Mouse (Mus musculus) neural tube, embryonic 15.5 days (tissue): ENCODE measurements around the gene 2610008E11Rik. TPM values are rescaled to one million over a fixed set of nuclear protein-coding genes. Genes with fewer than 3 reads are reported as not detected.
A peak's percentile ranks its signal among the peaks of the same experiment; 100 is the strongest.

ENCODE experiments used
- ATAC-seq: fragments of 200-750 bp; cut with Nextera tagmentation; 2 replicates; pipeline ENCODE4 v1.8.0; 2017; ENCODE audit warnings: mild to moderate bottlenecking, moderate TSS enrichment, moderate library complexity; ENCODE audit not compliant: low FRiP score
- H3K27ac ChIP-seq: fragments of 300-500 bp; sonication (generic); replicated peaks from 2 replicates; pipeline ENCODE4 v1.5.1; 2015; ENCODE audit warnings: mild to moderate bottlenecking, inconsistent platforms
- H3K27me3 ChIP-seq: fragments of 300-500 bp; sonication (generic); replicated peaks from 2 replicates; pipeline ENCODE4 v1.6.1; 2015; ENCODE audit warnings: inconsistent platforms
- H3K36me3 ChIP-seq: fragments of 300-500 bp; sonication (generic); 2 replicates; pipeline ENCODE4 v1.6.1; 2015; ENCODE audit warnings: inconsistent platforms
- H3K4me1 ChIP-seq: fragments of 300-500 bp; sonication (generic); 2 replicates; pipeline ENCODE4 v1.6.1; 2015; ENCODE audit warnings: inconsistent platforms
- H3K4me2 ChIP-seq: fragments of 300-500 bp; sonication (generic); 2 replicates; pipeline ENCODE4 v1.6.1; 2015; ENCODE audit warnings: inconsistent platforms, mild to moderate bottlenecking, moderate library complexity
- H3K4me3 ChIP-seq: fragments of 300-500 bp; sonication (generic); replicated peaks from 2 replicates; pipeline ENCODE4 v1.5.1; 2015; ENCODE audit warnings: mild to moderate bottlenecking, inconsistent platforms
- H3K9ac ChIP-seq: fragments of 300-500 bp; sonication (generic); replicated peaks from 2 replicates; pipeline ENCODE4 v1.6.1; 2015; ENCODE audit warnings: mild to moderate bottlenecking, inconsistent platforms
- H3K9me3 ChIP-seq: fragments of 300-500 bp; sonication (generic); replicated peaks from 2 replicates; pipeline ENCODE4 v1.6.1; 2016; ENCODE audit warnings: inconsistent platforms
- WGBS: fragments of 180-500 bp; shearing (Covaris S2); methylation state at CpG from one replicate; pipeline ENCODE4 v1.1.7; 2015; ENCODE audit warnings: mixed read lengths; 5-methylcytosine and 5-hydroxymethylcytosine counted together
- polyA plus RNA-seq: library from polyadenylated mRNA; unstranded; fragments of >200 nt; fragmentation: Nextera tagmentation; extraction: Ambion mirVana; gene quantifications from 2 replicates; pipeline ENCODE4 v1.2.1, GENCODE M21; 2015

The 2610008E11Rik gene
- polyA plus RNA-seq, result 40.9 and 44.4 TPM in 2 replicates

DNA sequence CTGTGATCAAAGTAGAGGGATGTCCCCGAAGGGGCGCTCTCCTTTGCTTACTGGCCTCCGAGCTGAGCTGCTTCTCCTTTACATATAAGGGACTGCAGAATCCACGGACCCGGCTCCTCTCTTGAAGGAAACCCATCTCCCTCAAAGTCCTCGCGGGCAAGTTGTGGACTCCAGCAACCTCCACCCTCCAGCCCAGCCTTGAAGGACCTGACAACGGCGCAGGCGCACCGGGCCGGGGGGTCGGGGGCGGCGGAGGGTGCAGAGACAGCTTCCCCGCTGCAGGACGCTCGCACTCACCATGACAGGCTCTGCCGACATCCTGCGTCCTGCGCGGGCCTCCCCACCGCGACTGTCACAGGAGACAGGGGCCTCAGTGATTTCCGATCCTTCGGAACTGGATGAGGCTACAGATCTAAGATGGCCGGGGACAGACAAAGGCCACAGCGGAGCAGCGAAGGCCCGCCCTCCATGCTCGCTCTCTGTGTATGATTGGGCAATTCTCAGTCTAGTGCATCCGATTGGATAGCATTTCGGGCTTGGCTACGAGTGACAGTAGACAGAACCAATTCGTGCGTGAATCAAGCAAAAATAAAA is at the start of gene 2610008E11Rik:
Gene 2610008E11Rik (minus strand): TSS at position 440 of the 594 bp plus-strand sequence.
- H3K4me1 ChIP-seq, result peaks cover 27% of the 10 kb centered on the region
- H3K4me2 ChIP-seq, result peak within 1 kb of the TSS; percentile 72
- peak; percentile 100 for ATAC-seq
- H3K9ac ChIP-seq, result peak within 1 kb of the TSS; percentile 81
- WGBS, result under 1% methylated on average over 36 of the region's 36 CpGs
- H3K27me3 ChIP-seq, result no peaks in the 10 kb centered on the region
- H3K4me3 ChIP-seq, result peak within 1 kb of the TSS; percentile 66
- H3K27ac ChIP-seq, result peak within 1 kb of the TSS; percentile 97
- no peaks in the 10 kb centered on the region for H3K9me3 ChIP-seq
- peaks cover 6% of the 10 kb centered on the region for H3K36me3 ChIP-seq

DNA sequence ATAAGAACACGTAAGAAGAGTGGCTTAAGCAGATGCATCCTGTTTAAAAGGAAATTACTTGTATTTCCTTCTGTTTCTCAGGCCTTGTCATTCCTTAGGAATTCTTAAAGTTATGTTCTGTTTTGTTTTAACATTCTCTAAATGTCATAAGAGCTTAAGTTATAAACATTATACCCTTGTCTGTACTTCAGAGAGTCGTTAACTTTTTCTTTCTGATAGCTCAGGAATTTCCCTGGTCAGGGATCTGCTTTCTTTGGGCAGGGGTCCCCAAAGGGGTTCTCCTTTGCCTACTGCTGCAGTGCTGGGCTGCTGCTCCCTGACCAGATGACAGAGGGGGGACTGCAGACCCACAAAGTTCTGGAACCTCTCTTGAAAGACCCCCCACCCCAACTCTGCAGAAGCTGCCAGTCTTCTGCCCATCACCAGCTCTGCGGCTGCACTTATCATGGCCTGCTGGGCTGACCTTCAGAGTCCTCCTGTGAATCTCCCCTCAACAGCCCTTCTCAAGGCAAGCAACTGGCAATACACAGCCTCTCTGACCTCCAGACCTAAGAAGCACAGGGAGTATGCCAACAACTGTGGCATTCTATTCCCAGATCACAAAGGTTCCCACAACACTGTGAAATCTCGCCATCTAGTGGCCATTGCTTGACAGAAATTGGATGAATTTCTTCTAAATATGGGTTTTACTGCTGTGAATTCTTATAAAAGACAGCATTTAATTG is 18.9 kb upstream of the 2610008E11Rik start:
- Histone ChIP-seq H3K36me3 (no peaks in the 10 kb centered on the region), H3K4me1 (no peaks in the 10 kb centered on the region), H3K4me2 (no peak overlapping the region), H3K9ac (no peak overlapping the region), H3K9me3 (no peaks in the 10 kb centered on the region), H3K4me3 (no peak overlapping the region), H3K27ac (no peak overlapping the region), H3K27me3 (no peaks in the 10 kb centered on the region)
- WGBS, result 53% methylated on average over 4 of the region's 4 CpGs
- peak; percentile 63; the same call in 1 of the 2 replicates for ATAC-seq

DNA sequence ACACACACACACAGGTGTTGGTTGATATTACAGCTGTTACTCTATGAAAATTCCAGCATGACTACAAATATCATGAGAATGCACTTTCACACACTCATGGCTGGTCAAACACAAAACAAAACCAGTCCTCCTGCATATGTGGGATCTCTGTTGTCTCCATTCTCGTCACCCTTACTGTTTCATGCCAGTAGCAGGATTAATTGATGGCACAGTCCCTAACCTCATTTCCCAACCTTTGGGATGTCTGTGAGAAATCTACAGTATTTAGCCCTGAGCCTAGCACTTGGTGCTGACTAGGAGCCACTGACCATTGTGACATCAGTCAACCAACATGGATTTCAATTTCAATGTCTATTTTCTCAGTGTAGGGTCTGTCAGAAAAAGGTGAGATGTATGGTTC is 17.7 kb upstream of the 2610008E11Rik start:
- no peak overlapping the region for H3K4me3 ChIP-seq
- no peaks in the 10 kb centered on the region for H3K4me1 ChIP-seq
- H3K9me3 ChIP-seq, result no peaks in the 10 kb centered on the region
- no peak for ATAC-seq
- H3K36me3 ChIP-seq, result no peaks in the 10 kb centered on the region
- H3K27me3 ChIP-seq, result no peaks in the 10 kb centered on the region
- 70% methylated on average over 1 of the region's 1 CpGs for WGBS
- H3K27ac ChIP-seq, result no peak overlapping the region
- no peak overlapping the region for H3K9ac ChIP-seq
- no peak overlapping the region for H3K4me2 ChIP-seq

DNA sequence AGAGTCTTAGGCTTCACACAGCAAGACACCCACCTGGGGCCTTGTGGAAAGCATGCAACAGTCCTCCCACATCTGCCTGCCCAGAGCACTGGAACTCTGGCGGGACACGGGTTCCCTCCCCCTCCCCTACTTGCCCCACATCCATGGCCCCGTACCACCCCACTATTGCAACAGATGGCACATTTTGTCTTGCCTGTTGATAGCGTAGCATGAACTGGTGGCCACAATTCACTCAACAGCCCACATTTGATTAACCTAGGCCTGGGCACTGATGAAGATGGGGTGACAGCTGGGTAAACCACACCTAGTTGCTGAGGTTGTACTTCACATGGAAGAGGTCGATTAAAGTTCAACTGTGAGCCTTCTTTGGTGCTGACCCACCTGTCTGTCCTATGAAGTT is 13.1 kb upstream of the 2610008E11Rik start:
- no peak overlapping the region for H3K4me3 ChIP-seq
- ATAC-seq, result no peak

DNA sequence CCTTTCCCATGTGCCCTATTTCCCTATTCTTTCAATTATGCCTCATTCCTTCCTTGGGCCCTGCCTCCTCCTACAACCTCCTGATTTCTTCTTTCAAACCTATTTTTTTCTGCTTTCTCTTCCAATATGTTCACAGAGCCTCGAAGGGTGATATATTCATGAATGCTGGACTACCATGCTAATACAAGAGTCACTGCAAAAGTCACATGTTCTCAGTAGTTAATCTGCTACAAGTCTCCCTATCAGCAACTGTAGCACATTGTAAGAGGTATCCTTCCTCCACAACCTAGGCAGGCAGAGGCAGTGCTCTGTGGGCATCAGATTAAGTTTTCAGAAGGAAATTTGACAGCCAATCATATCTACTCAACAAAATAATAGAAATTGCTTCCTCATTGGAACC is 11.8 kb upstream of the 2610008E11Rik start:
- Histone ChIP-seq H3K9ac (no peak overlapping the region), H3K27me3 (no peaks in the 10 kb centered on the region), H3K36me3 (no peaks in the 10 kb centered on the region), H3K4me3 (no peak overlapping the region), H3K4me2 (no peak overlapping the region), H3K4me1 (no peaks in the 10 kb centered on the region), H3K9me3 (no peaks in the 10 kb centered on the region), H3K27ac (no peak overlapping the region)
- no peak for ATAC-seq
- 79% methylated on average over 1 of the region's 1 CpGs for WGBS

More for the DNA sequence above, 13.1 kb upstream of the 2610008E11Rik start:
- H3K4me2 ChIP-seq, result no peak overlapping the region
- no peak overlapping the region for H3K27ac ChIP-seq
- no peaks in the 10 kb centered on the region for H3K27me3 ChIP-seq
- H3K9me3 ChIP-seq, result no peaks in the 10 kb centered on the region
- 95% methylated on average over 5 of the region's 5 CpGs for WGBS
- H3K4me1 ChIP-seq, result no peaks in the 10 kb centered on the region
- H3K9ac ChIP-seq, result no peak overlapping the region
- H3K36me3 ChIP-seq, result no peaks in the 10 kb centered on the region

DNA sequence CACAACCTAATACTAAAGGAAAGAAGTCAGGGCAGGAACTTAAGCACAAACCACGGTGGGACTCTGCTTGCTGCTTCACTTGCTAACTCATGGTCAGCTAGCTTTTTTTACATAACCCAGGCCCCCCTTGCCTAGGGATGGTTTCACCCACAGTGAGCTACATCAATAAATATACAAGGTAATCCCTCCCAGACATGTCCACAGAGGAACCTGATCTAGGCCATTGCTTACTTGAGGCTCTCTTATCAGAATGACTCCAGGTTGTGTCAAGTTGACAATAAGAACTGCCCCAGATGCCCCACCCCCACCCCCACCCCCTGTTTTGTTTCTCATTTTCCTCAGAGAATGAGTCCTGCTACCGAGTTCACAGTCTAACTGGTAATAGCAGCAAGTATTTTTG is 10.1 kb upstream of the 2610008E11Rik start:
- no peak overlapping the region for H3K9ac ChIP-seq
- WGBS, result 76% methylated on average over 2 of the region's 2 CpGs
- ATAC-seq, result no peak

DNA sequence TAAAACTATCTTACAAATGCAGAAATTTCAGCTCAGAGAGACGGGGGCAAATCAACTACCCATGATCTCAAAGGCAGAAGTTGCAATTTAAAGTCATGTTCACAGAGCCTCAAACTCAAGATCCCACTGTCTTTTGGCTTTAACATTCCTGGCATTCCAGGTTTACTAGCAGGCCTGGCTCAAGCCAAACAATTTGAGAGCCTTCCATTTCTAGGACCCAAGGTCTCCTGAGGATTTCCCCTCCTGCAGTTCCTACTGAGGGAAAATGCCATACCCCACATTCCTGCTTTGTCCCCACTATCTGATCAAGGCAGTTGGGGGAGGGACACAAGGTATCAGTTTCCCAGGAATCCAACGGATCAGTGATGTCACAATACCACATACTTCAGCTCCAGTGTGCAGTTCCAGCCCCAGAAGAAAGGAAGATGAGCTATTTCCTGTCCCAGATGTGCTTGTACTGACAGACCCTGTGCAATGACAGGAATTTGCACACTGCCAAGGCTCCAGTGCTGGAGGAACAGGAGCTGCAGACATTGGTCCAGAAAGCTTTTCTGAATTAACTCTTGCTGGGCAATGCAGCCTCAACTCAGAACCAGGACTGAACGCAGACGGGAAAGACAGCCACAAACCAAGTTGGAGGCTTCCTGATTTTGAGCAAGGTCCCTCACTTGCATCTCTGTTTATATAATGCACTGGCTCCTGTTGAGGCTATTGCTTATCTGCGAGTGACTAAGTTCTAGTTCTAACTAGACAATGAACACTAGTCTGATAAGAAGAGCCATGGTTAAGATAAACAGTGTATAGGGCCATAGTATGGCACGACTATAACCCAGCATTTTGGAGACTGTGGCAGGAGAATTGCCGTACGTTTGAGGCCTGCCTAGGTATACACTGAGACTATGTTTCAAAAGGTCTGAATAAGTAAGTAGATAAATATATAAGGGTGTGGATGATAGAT is 9.2 kb upstream of the 2610008E11Rik start:
- H3K36me3 ChIP-seq, result no peaks in the 10 kb centered on the region
- H3K27ac ChIP-seq, result no peak overlapping the region
- no peak for ATAC-seq
- H3K4me1 ChIP-seq, result no peaks in the 10 kb centered on the region
- no peak overlapping the region for H3K9ac ChIP-seq
- no peak overlapping the region for H3K4me2 ChIP-seq
- WGBS, result 71% methylated on average over 8 of the region's 8 CpGs
- no peaks in the 10 kb centered on the region for H3K9me3 ChIP-seq
- H3K4me3 ChIP-seq, result no peak overlapping the region
- H3K27me3 ChIP-seq, result no peaks in the 10 kb centered on the region

More for the DNA sequence above, 10.1 kb upstream of the 2610008E11Rik start:
- H3K27me3 ChIP-seq, result no peaks in the 10 kb centered on the region
- H3K36me3 ChIP-seq, result no peaks in the 10 kb centered on the region
- H3K9me3 ChIP-seq, result no peaks in the 10 kb centered on the region
- no peak overlapping the region for H3K27ac ChIP-seq
- H3K4me1 ChIP-seq, result no peaks in the 10 kb centered on the region
- no peak overlapping the region for H3K4me2 ChIP-seq
- H3K4me3 ChIP-seq, result no peak overlapping the region

DNA sequence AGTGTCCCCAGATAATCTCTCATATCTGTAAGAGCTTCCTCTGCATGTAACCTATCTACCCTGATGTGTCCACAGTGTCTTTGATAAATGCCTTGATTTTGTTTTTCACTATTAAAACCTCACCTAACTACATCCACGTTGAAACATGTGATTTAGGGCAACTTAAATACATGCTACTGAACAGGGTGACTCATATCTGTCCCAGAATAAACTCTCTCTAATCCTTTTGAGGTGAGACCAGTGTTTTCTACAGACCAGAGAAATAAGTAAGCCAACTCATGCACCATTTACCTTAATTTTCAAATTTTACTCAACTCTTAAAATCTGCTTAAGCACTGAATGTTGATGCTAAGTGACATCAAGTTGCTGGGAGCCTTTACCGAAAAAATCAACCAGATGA is 694 bp downstream of the 2610008E11Rik start:
- H3K4me3 ChIP-seq, result peak overlapping the region; percentile 66
- H3K4me2 ChIP-seq, result peak overlapping the region; percentile 72
- H3K9me3 ChIP-seq, result no peaks in the 10 kb centered on the region
- H3K4me1 ChIP-seq, result peaks cover 27% of the 10 kb centered on the region
- 6% methylated on average over 2 of the region's 2 CpGs for WGBS
- peak overlapping the region; percentile 81 for H3K9ac ChIP-seq
- no peaks in the 10 kb centered on the region for H3K27me3 ChIP-seq
- H3K27ac ChIP-seq, result peak overlapping the region; percentile 97
- peaks cover 11% of the 10 kb centered on the region for H3K36me3 ChIP-seq
- no peak for ATAC-seq

DNA sequence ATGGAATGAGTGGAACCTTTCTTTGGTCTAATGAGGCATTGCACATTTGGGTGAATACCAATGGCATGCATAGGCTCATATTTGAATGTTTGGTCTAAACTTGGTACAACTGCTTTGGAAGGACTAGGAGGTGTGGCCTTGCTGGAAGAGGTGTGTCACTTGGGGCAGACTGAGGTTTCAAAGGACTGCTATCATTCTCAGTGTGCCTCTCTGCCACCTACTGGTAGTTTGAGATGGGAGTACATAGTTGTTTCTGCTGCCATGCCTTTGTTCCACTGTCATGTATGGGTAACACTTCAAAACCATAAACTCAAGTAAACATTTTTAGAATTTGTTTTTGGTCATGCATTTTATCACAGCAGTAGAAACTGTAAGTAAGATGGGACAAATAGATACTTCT is 5.7 kb downstream of the 2610008E11Rik start:
- Histone ChIP-seq H3K27ac (no peak overlapping the region), H3K9me3 (no peaks in the 10 kb centered on the region), H3K4me1 (peaks cover 27% of the 10 kb centered on the region), H3K4me3 (no peak overlapping the region), H3K9ac (no peak overlapping the region), H3K27me3 (no peaks in the 10 kb centered on the region), H3K36me3 (peaks cover 55% of the 10 kb centered on the region), H3K4me2 (no peak overlapping the region)
- no peak for ATAC-seq

DNA sequence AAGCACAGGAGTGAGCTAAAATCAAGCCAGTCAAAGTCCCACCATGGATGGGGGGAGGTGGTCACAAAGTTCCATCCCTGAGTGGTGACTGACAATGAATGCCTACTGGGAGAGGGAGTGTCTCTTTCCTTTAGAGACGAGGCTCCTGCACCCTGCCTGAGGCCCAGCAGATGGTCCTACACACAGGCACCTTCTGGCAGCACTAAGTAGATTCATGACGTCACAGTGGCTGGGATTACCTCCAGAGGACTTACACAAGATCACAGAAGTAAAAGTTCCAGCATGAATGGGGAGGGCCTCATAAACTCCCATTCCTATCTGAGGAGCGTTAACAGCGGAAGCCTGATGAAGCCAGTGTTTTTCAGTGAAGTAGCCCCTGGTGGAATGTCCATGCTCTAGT is 8.4 kb downstream of the 2610008E11Rik start:
- WGBS, result 70% methylated on average over 4 of the region's 4 CpGs
- Histone ChIP-seq H3K4me3 (no peak overlapping the region), H3K4me1 (no peaks in the 10 kb centered on the region), H3K4me2 (no peak overlapping the region), H3K9me3 (no peaks in the 10 kb centered on the region), H3K27me3 (no peaks in the 10 kb centered on the region), H3K27ac (no peak overlapping the region), H3K36me3 (peaks cover 60% of the 10 kb centered on the region), H3K9ac (no peak overlapping the region)
- no peak for ATAC-seq

DNA sequence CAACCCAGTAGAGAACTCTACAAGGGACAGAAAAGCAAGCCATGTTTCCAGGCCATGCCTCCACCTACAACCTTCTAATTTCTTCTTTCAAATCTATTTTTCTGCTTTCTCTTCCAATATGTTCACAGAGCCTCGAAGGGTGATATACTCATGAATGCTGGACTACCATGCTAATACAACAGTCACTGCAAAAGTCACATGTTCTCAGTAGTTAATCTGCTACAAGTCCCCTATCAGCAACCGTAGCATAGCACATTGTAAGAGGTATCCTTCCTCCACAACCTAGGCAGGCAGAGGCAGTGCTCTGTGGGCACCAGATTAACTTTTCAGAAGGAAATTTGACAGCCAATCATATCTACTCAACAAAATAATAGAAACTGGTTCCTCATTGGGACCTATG is 10.8 kb downstream of the 2610008E11Rik start:
- H3K4me1 ChIP-seq, result no peaks in the 10 kb centered on the region
- no peak for ATAC-seq
- peaks cover 47% of the 10 kb centered on the region for H3K36me3 ChIP-seq
- H3K9ac ChIP-seq, result no peak overlapping the region
- no peaks in the 10 kb centered on the region for H3K27me3 ChIP-seq
- no peak overlapping the region for H3K27ac ChIP-seq
- 97% methylated on average over 2 of the region's 2 CpGs for WGBS
- H3K4me2 ChIP-seq, result no peak overlapping the region
- H3K9me3 ChIP-seq, result no peaks in the 10 kb centered on the region
- no peak overlapping the region for H3K4me3 ChIP-seq
